Mouse (Mus musculus) inflammation-experienced regulatory T-cells, adult 6 months (primary cell): Measurements from ENCODE around the gene Prdm9. TPM values are rescaled to one million over a fixed set of nuclear protein-coding genes. Genes with fewer than 3 reads are reported as not detected.
A peak's percentile ranks its signal among the peaks of the same experiment; 100 is the strongest.
"Not testable (repeated sequence)": the region's sequence is repeated elsewhere in the genome, so short reads cannot be mapped to it uniquely, and the experiment has no call there.

ENCODE experiments used
- ATAC-seq: one replicate; pipeline ENCODE4 v1.8.0; 2017
- polyA plus RNA-seq, 3 experiments: library from polyadenylated mRNA; unstranded; fragments of 100-300 nt; shearing (Covaris generic); gene quantifications; one replicate each; pipeline ENCODE4 v1.2.1; 2017

Prdm9 gene
- 1 to 10 TPM; 4.5 to 9.0 (median 7.0) TPM for polyA plus RNA-seq

DNA sequence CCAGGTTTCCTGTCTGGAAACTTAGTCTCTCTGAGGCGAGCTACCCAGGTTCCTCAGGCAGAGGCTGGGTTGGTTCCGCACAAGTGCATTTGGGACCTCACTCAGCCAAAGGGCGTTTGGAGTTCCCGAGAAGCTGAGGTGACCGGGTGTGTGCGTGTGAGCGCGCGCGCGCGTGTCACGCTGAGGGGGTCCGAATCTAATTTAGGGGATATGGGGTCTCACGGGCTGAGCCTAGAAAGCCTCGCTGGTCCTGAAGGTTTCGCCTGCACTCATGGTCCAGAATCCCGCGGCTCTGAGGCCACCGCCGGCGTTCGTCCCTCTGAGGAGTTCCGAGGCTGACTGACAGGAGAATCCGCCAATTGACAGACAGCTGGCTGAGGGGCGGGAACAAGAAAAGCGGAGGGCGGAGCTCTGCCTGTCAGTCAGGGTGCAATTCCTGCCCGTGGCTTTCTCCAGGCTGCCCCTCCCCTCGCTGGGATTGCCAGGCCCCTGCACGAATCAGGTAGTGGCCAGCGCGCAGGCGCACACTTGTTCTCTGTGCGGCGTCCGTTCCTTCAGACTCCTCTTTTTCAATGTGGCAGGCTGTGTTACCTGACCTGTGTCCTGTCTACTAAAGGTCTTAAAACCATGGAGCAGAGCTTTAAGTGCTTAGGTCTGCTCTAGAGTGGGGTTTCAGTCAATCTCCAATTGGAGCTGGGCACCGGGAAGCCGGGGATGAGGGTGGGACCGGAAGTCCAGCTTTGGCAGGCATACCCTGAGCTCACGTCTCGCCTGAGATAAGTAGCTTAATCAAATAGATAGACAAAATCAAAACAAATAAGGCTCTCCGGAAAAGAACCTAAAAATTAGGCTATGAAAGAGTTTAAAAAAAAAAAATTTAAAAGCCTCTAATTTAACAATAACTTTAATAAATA lies at the start of gene Prdm9:
Prdm9 (minus strand) TSS at position 341 of the 914 bp plus-strand sequence.
- ATAC-seq = peak; percentile 99

DNA sequence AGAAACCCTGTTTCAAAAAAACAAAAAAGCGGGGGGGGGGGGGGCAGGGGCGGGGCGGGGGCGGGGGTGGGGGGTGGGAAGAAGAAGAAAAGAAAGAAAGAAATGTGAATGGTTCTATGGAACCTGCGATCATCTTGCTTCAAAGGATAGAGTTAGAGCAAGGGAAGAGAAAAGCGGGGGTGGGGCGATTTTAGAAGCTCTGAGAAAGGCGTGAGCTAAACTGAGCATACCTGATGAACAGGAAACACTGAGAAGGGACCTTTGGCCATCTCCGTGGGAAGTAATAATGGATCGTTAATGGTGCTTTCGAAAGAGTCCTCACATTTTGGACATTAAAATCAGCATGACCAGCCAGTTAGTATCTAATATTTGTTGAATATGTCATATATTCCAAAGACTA lies 35.3 kb upstream of the Prdm9 start:
- peak; percentile 35 for ATAC-seq

DNA sequence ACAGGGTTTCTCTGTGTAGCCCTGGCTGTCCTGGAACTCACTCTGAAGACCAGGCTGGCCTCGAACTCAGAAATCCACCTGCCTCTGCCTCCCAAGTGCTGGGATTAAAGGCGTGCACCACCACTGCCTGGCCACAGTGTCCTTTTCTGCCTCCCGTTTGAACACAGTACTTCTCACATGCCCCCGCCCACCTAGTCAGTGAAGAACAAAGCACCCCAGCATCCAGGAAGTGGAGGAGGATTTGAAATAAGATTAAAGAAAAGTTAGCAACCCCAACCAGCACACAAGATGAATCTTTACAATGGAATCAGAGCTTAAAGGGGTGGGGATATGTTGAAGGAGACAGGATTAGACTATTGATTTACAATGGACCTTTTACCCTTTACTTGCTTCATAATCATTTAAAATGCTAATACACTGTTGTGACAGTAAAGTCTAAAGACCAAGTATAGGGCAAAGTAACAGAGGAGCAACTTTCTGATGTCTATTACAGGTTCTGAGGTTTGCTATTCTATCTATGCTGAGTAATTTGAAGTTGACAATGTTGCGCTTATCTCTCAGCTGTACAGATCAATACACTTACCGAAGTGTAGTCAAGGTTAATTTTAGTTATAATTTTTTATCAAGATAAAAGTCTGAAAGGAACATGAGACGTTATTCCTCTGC lies 27.2 kb upstream of the Prdm9 start:
- ATAC-seq = peak; percentile 94

DNA sequence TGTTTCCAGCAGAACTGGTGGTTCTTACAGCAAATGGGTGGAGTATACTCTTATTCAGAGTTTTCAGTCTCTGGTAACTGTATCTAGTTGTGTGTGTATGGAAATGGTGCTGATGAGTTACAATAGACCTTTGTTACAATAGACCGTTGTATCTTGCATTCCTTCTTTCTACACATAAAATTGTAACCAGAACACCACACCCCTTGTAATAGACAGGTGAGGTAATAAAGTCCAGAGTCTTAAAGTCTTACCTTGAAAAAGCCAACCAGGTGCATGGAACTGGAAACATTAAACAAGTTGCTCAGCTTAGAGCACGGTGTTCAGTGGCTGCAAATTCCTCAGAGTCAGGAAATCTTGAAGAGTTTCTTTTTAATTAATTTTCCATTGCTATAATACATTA lies 24.0 kb upstream of the Prdm9 start:
- no peak for ATAC-seq

DNA sequence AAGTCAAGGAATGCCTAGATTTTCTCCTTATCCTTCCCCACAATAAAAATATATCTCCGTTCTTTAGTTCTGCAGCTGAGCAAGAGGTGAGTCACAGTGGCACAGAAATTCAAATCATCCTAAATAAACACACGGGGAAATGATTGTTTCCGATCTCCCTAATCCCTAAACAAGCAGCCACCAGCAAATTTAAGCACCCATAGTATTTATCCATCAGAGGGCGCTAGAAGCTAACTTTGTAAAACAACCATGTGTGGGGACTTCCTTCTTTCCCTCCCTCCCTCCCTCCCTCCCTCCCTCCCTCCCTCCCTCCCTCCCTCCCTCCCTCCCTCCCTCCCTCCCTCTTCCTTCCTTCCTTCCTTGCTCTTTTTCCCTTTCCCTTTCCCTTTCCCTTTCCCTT lies 21.5 kb upstream of the Prdm9 start:
- peak; percentile 74 for ATAC-seq

DNA sequence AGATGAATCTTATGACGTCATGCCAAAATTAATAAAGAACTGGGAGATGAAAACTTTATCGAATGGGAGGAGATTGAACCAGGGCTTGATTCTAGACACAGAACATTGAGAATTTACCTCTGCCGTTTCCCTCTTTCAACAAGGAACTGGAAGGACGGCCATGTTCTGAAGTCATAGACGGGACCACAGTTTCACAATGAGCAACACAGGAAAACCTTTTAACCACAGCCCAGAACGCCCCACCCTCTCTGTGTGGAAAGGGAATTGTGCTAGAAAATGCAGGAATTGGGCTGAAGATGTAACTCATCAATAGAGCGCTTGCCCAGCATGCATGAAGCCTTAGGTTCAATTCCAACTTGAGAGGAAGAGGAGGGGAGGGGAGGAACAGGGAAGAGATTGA lies 18.9 kb upstream of the Prdm9 start:
- ATAC-seq = no peak

DNA sequence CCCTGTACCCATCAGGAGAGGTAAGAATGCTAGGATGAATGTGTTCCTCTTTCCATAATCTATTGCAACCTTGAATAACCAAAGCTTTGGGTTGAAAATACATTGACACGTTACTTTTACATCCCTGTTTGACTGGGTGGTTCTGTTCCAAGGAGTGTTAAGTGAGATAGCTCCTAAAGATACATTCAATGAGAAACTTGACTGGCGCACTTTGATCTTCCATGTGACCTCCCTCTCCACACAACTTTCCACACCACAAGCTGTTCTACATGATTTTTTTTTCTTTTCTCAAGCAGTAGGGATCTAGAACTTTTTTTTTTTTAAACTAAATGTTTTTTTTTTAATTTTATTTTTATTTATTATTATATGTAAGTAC lies 15.9 kb upstream of the Prdm9 start:
- no peak for ATAC-seq

DNA sequence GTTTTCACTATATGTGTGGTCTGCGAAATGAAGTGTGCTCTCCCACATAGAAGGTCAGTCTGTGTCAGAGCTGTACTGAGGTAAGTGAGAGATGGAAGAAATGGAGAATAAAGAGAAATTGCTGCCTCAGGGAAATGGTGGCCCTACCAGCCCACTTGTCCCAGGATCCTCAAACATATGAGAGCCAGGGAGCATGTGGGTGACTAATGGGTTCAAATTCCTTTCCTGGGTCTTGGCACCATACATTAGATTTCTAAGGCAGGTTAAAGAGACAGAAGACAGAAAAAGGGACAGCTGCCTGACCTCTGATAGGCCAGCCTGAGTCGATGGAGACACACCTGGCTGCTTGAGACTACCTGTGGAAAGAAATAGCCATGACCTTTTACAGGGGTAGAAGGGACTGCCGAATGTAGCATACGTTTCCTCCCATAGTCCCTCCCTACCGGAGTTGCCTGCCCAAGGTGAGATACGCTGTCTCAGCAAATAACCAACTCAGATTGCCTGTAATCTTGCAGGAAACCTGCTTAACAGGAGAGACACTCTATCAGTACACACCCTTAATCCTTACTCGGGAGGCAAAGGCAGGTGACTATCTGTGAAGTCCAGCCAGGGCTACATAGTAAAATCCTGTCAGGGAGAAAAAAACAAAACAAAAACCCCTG lies 15.4 kb upstream of the Prdm9 start:
- no peak for ATAC-seq

DNA sequence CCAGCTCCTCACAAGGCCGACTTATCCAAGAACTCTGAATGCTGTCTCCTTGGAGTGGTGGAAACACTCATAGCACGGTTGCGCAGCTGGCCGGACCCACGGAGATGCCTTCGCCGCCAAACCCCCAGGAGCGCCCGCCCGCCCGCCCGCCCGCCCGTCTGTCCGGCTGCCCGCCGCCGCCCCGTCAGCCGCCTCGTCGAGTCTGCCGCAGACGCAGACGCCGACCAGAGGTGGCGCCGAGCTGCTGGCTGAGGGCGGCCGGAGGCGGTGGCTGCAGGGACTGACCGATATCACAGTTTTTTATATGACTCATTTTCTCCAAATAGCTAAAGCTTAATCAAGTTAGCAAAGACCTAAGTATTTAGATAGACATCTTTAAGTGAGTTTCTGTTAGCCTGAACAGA lies 13.1 kb upstream of the Prdm9 start:
- no peak for ATAC-seq

DNA sequence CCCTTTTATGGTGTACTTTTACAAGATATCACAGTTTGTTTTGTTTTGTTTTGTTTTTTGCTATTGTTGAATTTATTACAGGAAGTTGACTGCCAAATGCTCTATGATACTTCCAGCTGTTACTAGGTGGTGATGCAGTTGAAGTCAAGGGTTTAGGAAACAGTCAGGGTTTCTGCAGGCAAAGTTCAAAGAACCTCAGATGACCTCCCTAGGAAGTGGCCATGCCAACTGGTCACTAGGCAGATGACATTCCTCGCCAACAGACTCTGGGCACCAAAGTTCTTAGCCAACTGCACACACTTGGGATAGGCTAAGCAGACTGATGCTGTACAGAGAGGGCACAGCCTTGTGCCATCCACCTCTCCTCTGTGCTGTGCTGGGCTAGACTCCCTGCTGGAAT lies 10.9 kb upstream of the Prdm9 start:
- no peak for ATAC-seq

DNA sequence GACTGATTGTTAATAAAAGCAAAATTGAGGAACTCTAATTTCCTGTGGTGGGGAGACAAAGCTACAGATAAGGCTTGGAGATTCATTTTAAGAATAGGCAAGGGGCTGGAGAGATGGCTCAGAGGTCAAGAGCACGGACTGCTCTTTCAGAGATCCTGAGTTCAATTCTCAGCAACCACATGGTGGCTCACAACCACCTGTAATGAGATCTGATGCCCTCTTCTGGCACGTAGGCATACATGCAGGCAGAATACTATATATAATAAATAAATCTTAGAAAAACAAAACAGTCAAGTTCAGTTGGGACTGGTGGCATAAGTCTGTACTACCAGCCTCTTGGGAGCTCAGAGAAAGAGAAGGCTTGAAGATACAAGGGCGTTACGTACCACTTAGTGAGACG lies 2.8 kb upstream of the Prdm9 start:
- ATAC-seq = no peak

DNA sequence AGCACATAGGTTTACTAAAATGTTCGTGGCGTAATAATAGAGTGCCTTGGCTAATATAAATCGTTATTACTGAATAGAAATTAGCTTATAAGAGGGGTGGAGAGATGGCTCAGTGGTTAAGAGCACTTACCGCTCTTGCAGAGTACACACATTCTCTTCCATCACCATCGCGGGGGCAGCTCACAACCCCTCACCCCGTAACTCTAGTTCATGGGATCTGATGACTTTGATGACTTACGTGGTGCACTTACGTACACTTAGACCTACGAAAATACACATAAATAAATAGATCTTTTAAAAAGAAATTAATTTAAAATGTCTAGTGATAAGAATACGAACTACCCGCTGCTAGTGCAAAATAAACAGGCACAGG lies 760 bp upstream of the Prdm9 start:
- no peak for ATAC-seq

DNA sequence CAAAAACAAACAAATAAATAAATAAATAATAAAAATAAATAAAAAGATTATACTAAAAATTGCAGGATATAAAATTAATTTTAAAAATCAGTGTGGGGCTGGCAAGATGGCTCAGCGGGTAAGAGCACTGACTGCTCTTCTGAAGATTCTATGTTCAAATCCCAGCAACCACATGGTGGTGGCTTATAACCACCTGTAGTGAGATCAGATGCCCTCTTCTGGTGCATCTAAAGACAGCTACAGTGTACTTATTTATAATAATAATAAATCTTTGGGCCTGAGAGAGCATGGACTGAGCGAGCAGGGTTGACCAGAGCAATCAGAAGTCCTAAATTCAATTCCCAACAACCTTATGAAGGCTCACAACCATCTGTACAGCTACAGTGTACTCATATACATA lies 4.2 kb downstream of the Prdm9 start:
- no peak for ATAC-seq

DNA sequence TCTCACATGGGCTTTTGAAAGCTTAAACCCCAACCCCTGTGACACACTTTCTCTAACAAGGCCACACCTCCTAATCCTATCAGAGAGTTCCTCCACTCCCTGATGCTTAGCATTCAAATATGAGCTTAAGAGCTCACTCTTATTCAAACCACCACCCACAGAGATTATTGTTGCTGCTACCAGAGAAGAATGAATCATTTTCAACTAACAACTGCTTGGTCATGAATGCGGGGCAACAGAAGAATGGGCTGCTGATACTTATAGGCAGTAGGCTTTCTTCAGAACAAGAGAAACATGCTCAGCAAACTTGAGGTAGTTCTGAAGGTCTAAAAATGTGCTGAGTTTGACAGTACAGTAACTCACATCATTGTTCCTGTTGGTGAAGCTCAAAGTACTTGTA lies 14.4 kb downstream of the Prdm9 start:
- ATAC-seq = no peak

DNA sequence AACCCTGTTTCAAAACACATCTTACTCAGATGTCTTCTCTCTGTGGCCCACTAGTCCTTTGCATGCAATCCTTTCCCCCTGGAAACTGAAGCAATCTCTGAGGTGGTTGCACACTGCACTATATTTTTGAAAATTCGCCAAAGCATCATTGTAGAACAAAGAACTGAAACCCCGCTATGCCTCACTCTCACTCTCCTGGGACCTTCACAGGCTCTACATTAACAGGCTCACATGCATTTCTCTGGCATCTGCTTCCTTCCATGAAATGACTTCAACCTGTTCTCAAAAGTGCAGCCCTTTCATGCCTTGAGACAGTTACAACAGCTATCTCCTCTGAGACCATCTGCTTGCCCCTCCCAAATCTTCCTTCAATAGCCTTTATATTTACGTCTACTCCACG lies 17.7 kb downstream of the Prdm9 start:
- no peak for ATAC-seq

DNA sequence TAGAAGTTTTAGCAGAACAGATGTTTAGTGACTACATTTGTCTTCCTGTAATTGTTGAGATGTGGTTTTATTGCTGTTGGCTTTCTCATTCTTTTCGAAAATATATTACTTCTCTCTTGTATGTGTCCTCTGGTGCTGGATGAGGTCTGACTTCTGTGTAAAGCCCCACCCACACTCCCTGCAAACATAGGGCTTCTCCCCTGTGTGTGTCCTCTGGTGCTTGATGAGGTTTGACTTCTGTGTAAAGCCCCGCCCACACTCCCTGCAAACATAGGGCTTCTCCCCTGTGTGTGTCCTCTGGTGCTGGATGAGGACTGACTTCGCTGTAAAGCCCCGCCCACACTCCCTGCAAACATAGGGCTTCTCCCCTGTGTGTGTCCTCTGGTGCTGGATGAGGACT lies 20.3 kb downstream of the Prdm9 start:
- ATAC-seq = not testable (repeated sequence)

DNA sequence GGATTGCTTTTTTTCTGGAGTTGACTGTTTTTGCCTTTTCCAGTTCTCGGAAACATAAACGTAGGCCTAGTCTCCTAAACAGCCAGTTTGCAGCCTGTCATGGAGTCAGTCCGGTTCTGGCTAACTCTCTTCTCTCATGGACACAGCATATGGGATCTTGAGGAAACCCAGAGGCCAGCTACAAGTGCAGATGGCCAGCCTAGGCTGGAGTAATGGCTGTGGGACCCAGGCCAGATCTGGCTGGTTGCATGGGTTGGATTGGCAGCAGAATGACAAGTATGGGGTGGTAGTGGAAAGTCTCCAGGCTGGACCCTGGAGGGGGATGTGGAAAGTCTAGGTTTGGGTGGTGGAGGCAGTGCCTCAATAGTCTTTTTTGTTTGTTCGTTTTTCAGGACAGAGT lies 23.8 kb downstream of the Prdm9 start:
- no peak for ATAC-seq

DNA sequence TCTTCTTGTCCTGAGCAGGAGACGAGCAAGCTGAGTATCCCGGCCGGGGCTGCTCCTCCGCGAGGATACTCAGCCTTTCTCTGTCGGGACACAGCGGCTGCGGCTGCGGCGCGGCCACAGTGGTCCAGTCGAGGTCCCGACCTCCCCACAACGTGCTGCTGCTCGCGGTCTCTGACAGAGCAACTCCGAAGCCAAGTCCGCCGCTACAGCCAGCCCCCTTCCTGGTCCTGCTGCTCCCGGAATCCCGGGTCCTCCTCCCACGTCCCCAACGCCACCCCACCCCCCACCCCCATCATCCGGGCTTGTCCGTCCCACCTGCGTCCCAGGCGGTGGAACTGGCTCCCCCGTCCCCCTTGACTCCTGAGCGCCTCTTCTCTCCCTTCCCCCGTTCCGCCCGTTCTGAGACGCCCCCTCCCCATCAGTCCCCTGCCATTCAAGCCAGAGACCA lies 27.7 kb downstream of the Prdm9 start:
- peak; percentile 10 for ATAC-seq

DNA sequence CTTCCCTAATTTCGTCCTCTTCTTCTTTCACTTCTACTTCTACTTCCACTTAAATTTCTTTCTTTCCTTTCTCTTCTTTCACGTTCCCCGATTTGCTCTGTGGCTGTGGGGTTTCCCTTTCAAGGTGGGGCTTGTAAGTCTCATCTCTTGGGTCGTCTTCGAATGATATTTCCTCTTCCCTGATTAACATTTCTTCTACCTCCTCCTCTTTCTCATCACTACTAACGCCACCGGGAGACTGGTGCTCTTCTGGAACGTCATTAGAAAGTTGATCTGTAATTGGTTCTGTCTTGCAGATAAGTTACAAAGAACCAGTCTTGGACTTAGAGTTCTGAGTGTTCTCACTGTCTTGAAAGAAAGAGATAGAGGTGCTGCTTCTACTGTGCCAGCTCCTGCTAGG lies 28.2 kb downstream of the Prdm9 start:
- peak; percentile 84 for ATAC-seq

DNA sequence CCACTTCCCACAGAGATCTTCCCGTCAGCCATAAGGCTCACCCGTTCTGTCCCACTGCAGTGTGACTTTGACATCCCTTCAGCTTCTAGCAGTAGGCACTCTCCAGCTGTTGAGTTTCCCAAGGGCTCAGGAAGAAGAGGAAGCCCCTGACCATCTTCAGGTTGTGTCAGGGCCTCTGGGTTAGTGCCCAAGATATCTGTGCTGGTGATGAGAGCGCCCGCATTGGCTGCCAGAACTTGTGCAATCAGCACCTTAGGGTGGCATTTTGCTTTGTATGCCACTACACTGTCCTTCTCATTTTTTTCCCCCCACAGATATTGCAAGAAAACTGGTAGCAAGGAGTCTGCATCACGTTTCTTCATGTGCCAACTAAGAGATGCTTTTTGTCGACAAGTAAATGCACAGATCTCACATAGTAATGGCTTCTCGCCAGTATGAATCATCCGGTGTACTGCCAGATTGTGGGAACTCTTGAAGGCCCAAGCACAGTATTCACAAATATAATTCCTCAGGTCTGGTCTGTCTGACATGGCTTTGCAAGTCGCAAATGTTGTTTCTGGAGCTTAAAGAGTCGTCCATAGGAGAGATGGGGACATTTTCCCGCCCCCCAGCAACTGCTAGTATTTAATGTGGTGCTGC lies 28.9 kb downstream of the Prdm9 start:
- ATAC-seq = no peak

DNA sequence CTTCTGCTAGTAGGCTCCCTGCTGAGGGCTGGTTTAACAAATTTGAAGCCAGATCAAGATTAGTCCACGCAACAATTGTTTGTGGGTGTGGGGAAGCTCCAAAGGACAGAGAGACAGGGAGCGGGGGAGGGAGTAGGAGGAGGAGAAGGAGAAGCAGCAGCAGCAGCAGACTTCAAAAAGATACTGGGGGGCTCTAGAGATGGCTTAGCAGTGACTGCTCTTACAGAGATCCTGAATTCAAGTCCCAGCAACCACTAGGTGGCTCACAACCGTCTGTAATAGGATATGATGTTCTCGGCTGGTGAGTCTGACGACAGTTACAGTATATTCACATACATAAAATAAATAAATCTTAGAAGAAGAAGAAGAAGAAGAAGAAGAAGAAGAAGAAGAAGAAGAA lies 34.0 kb downstream of the Prdm9 start:
- ATAC-seq = no peak

DNA sequence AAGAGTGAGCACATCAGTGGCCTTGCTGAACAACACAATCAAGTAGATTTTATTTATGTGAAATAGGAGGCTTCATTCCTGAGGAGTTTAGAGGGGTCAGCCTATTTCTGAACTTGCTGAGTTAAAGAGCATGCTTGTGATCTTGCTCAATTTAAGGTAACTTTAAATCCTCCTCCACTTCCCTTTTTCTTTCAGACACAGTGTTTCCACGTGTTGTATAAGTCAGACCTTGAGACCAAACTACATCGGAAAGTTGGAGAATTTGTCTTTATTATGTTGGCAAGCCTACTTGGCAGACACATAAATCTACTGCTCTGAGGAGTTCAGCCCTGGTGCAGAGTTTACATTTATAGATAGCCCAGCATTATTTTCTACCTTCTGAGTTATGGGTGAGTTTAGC lies 35.3 kb downstream of the Prdm9 start:
- ATAC-seq = no peak

DNA sequence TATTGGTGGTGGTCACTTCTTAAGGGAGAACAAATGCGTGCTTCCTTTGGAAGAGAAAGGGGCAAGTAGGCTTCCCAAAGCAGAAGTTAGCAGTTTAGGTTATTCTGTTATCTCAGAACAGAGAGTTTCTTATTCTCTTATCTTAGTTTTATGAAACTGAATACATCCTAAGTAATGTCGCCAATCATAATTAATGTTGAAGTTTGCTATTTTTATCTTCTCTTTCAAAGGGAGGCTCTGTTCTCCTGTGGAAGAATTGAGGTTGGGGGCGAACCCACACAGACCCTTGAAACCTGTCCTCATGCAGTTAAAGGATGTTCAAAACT lies 36.4 kb downstream of the Prdm9 start:
- no peak for ATAC-seq
